Mouse (Mus musculus) gastrocnemius, adult 2 months (tissue): Measurements from ENCODE around the gene Cmtm8. TPM values are rescaled to one million over a fixed set of nuclear protein-coding genes. Genes with fewer than 3 reads are reported as not detected.

ENCODE experiments used
- DNase-seq: peaks from one replicate; pipeline ENCODE4 v3.0.0; 2022
- H3K27ac ChIP-seq: fragments of 200-600 bp; 2 replicates; pipeline ENCODE4 v1.8.1; 2022; ENCODE audit warnings: mild to moderate bottlenecking
- H3K4me3 ChIP-seq: fragments of 200-600 bp; 2 replicates; pipeline ENCODE4 v1.8.1; 2022; ENCODE audit warnings: mild to moderate bottlenecking, moderate library complexity
- CTCF ChIP-seq: fragments of 200-600 bp; IDR thresholded peaks from 2 replicates; pipeline ENCODE4 v1.8.1; 2022; ENCODE audit warnings: antibody characterized with exemption, mild to moderate bottlenecking, moderate library complexity
- intact Hi-C: fragments of 180-260 bp; cut with DNase I; formaldehyde crosslinking; loops from one replicate; pipeline ENCODE4 v1.15.1; 2025
- total RNA-seq, 2 experiments: library from RNA; stranded (reverse); gene quantifications; 2 replicates each; pipeline ENCODE4 v1.2.3; 2021

Cmtm8 gene
- total RNA-seq, 2 experiments from 2014 or later: 2.0 to 2.1 TPM

DNA sequence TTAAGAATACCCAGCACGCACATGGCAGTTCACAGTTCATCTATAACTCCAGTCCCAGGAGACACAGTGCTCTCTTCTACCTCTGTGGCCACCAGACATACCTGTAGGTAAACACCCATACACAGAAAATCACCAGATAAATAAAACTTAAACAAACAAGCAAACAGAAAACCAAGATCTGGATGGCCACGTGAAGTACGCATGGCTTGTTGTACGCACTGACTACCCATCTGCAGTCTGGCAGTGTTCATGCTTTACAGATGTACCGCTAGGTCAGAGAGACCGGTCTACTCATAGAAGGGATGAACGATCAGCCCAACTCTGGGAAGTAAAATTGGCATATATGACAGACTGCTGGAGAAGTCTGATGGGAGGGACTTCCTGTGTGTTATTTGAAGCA is 27.8 kb downstream of the Cmtm8 start:
- no peak overlapping the region for H3K27ac ChIP-seq
- H3K4me3 ChIP-seq: no peak overlapping the region
- no peak for TF ChIP-seq CTCF
- intact Hi-C loops: loop anchor here (5.0 kb wide), 1 partner anchor 64 kb away; no protein-coding TSS in a partner anchor
- DNase-seq: no peak

DNA sequence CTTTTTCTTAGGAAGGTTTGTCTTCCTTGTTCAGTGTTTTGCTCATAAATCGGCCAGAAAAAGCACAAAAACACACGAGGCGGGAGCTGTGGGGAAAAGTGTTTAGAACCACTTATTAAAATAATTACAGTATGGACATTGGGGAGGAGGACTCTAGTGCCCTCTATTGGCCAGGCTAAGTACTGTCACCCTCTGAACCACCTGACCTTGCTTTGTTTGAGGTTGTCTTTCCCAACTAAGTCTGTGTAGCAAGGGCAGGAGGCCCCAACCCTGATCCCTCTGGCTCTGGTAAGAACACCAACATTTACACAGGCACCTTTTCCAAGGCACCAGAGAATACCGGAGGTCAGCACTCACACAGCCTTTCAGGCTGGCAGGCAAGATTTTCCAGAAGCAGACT is 28.6 kb downstream of the Cmtm8 start:
- intact Hi-C loops: loop anchor here (2.0 to 5.0 kb wide), 2 partner anchors 19 to 63 kb away; no protein-coding TSS in a partner anchor
- Histone ChIP-seq H3K4me3 (no peak overlapping the region), H3K27ac (no peak overlapping the region; the same call in 1 of the 2 replicates)
- peak; percentile 88 for TF ChIP-seq CTCF
- peak; percentile 40 for DNase-seq

DNA sequence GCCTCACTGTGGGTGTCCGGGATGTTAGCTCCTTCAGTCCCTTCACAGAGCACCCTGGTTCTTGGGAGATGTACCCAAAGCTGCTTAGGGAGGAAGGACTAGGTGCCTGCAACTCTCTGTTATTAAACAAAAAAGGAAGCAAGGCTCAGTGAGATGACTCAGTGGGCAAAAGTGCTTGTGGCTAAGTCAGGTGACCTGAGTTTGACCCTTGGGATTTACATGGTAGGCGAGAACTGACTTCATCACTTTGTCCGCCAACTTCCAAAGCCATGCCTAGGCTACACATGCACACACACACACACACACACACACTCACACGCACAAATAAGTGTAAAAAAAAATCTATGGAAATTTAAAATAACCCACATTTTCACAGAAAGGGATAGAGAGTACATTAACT is 32.0 kb downstream of the Cmtm8 start:
- H3K27ac ChIP-seq: no peak overlapping the region
- intact Hi-C loops: no loop called here
- no peak for TF ChIP-seq CTCF
- no peak for DNase-seq
- H3K4me3 ChIP-seq: no peak overlapping the region

DNA sequence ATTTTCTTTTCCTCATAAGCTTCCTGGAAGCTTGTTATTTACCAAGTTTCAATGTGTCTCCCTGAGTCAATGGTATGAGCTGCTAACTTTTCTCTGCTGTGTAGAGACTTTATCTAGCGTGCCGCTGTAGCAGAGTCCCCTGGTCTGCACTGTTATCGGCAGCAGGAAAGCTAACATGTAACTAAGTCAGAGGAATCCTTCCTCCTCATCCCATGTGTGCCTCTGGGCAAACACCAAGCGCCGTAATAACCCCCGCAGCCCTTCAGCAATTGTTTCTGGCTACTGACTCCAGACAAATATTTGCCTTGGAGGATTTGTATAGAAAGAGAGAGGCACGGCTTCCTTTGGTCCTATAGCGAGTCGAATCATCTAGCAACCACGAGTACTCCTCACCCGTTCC is 33.1 kb downstream of the Cmtm8 start:
- no peak for DNase-seq
- TF ChIP-seq CTCF: no peak
- Histone ChIP-seq H3K27ac (no peak overlapping the region), H3K4me3 (no peak overlapping the region)
- intact Hi-C loops: no loop called here

DNA sequence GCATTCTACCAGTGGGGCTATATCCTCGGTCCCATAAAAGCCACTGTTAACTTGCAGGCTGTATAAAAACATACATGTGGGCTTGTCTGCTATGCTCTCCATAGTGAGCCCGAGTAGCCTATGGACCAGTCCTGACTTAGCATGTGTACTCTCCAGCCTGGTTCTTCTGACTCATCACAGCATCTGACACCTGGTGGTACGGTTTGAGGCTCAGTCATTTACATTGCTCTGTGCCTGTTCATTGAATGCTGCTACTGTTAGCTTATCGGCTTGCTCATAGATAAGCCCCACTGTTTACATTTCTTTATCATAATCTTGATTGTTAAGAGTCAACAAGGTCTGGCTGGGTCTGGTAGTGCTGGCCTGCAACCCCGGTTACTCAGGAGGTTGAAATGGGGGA is 35.3 kb downstream of the Cmtm8 start:
- H3K4me3 ChIP-seq: no peak overlapping the region
- no peak for TF ChIP-seq CTCF
- intact Hi-C loops: no loop called here
- no peak for DNase-seq
- no peak overlapping the region for H3K27ac ChIP-seq

DNA sequence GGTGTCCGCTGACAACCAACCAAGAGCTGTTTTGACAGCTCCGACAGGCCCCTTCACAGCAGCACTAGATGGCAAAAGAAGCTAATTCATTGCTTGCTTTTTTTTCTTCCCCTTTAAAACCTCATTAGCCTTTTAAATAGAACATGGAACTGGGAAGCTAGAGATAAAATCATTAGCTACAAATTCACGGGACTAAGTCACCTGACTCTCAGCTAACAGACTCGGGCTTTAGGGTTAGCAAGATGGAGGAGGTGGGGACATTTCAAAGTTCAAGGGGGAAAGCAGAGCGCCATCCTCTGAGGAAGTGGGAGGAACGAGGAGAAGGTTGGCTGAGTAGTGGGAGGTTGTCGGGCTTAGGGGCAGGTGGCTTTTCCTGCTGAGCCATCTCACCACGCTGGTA is 36.7 kb downstream of the Cmtm8 start:
- intact Hi-C loops: no loop called here
- no peak overlapping the region for H3K4me3 ChIP-seq

DNA sequence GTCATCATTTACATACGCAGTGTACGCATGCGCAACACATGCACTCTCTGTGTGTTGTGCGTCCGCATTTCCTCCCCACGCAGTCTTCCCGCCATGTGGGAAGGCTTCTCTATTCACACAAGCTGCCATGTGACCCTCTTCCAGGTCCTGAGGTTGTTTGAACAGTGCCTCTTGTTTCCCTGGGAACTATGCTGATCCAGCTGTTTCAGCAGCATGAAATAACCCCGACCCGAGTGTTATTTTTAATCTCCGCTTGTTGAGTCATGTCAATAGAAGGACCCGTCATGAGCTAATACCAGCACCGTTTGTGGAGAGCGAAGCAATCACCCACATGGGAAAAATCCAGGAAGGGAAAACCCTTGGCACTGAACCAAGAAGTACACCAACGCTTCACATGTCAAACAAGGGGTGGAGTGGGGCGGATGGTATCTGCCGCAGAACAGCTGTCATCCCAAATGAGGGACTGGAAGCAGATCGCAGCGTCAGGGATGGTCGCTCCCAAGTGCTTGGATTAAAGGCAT is 38.7 kb downstream of the Cmtm8 start:
- H3K27ac ChIP-seq: peak overlapping the region; percentile 28
- intact Hi-C loops: no loop called here
- H3K4me3 ChIP-seq: peak overlapping the region; percentile 45
- DNase-seq: peak; percentile 45
- TF ChIP-seq CTCF: no peak

More for the DNA sequence above, 36.7 kb downstream of the Cmtm8 start:
- no peak overlapping the region for H3K27ac ChIP-seq
- no peak for DNase-seq
- no peak for TF ChIP-seq CTCF

DNA sequence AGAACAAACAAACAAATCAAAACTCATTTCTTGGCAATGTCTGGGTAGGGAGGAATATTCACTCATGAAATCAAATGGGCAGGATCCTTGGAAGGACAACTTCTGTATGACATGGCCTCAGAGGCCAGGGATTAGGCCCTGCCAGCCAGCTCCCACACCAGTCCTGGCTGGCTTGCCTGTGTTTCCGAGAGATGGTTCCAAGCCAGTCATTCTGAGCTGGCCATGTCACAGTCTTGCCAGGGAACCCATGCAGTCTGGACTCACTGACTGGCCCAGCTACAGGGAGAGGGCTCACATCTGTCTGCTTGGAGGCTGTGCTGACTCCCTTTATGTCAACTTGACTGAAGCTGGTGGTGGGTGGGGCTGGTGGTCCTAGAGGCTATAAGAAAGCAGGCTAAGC is 41.8 kb downstream of the Cmtm8 start:
- H3K27ac ChIP-seq: peak overlapping the region; percentile 38
- intact Hi-C loops: no loop called here
- peak; percentile 75 for DNase-seq
- no peak overlapping the region for H3K4me3 ChIP-seq
- TF ChIP-seq CTCF: no peak

GRCm38 (mm10) chr9:114801301-114801700 is 42.7 kb downstream of the Cmtm8 start:
- intact Hi-C loops: no loop called here
- H3K27ac ChIP-seq: no peak overlapping the region
- TF ChIP-seq CTCF: no peak
- no peak for DNase-seq
- no peak overlapping the region for H3K4me3 ChIP-seq

- no peak overlapping the region for H3K4me3 ChIP-seq
- TF ChIP-seq CTCF: no peak
- DNase-seq: no peak
- intact Hi-C loops: loop anchor here (2.0 to 5.0 kb wide), 3 partner anchors 47 to 158 kb away; no protein-coding TSS in a partner anchor
- H3K27ac ChIP-seq: no peak overlapping the region
These were observed 44.4 kb downstream of the Cmtm8 start for GRCm38 (mm10) chr9:114799498-114800107.

- intact Hi-C loops: loop anchor here (2.0 to 5.0 kb wide), 3 partner anchors 47 to 158 kb away; no protein-coding TSS in a partner anchor
- no peak for TF ChIP-seq CTCF
- Histone ChIP-seq H3K4me3 (no peak overlapping the region), H3K27ac (no peak overlapping the region)
- no peak for DNase-seq
These were observed 45.1 kb downstream of the Cmtm8 start for GRCm38 (mm10) chr9:114798845-114799244.

DNA sequence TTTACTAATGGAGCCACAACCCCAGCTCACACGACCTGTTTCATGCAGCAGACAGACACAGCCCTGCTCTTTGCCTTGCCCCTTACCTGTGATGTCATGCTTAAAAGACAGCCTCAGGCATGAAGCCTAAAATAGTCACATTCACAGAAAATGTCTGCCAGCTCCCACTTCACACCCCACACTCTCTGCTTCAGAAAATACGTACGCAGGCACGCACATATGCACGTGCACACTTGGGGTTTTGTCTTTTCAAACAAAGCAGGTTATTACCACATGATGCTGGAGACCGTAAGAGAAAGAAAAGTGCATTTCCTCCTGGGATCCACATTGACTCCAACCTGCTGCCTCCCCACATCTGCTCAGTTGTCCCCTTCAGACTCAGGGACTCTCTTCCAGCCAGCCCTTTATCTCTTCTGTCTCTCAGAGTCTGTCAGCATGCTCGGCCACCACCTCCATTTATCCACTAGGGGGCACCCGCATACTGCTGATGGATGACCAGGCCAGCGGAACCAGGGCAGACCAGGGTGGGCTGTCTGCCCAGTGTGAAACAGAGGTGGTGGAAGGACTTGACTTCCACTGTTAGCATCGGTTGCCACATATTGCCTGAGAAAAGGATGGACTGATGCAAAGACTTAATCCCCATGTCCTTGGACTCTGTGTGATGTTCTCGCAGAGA is 46.5 kb downstream of the Cmtm8 start:
- TF ChIP-seq CTCF: peak; percentile 98
- Histone ChIP-seq H3K4me3 (no peak overlapping the region), H3K27ac (no peak overlapping the region)
- peak; percentile 89 for DNase-seq
- intact Hi-C loops: loop anchor here (2.0 to 5.0 kb wide), 4 partner anchors 17 to 160 kb away; no protein-coding TSS in a partner anchor

GRCm38 (mm10) chr9:114796473-114797050 is 47.4 kb downstream of the Cmtm8 start:
- intact Hi-C loops: loop anchor here (2.0 to 5.0 kb wide), 3 partner anchors 18 to 161 kb away; no protein-coding TSS in a partner anchor
- TF ChIP-seq CTCF: no peak
- Histone ChIP-seq H3K27ac (no peak overlapping the region), H3K4me3 (no peak overlapping the region)
- no peak for DNase-seq
